In the genomic region with DNA sequence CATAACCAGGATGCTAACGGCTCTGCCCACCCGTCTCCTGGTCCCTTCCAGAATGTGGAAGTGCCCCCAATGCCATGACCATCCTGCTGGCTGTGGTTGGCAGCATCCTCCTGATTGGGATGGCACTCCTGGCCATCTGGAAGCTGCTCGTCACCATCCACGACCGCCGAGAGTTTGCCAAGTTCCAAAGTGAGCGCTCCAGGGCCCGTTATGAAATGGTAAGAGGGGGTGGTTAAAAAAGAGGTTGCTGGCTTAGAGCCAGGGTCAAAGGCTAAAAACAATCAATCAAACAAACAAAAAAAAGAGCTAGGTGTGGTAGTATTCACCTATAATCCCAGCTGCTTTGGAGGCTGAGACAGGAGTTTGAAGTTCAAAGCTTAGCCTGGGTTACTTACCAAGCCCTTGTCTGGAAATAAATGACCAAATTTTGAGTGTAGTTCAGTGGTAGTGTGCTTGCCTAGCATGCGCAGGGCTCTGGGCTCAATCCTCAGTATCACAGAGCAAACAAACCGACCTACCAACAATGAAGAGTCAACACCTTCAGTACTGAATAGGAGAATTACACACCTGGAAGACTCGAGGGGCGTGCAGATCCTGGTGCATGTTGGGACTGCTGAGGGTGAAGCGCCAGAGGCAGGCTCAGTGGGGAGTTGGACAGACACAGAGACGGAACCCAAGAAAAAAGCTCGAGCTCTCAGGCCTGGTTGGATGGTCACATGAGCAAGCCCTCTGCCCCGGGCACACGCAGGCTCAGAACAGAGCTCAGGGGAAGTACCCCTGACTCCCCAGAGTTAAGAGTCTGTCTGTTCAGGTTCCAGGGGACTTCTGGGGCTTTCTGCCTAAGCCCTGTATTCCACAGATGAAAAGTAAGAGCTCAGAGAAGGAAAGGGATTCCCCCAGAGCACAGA, we compare ENCODE assay signal across 13 mouse cellular contexts. TPM values are rescaled to one million over a fixed set of nuclear protein-coding genes. Genes with fewer than 3 reads are reported as not detected.
DNase-seq lines count a peak whose midpoint lies in the region; ATAC-seq lines count a peak whose summit lies in the region.
"Had no signal": no experiment of that assay in that cellular context is flagged by ENCODE, and none has a peak within 500 bp of the region (broad histone marks: within the 10 kb centered on the region; RNA-seq: fewer than 3 reads in every experiment).

No protein-coding gene starts in this region.

- H3K4me1 ChIP-seq in hindbrain, embryonic 10.5 days (replicated peaks) = peaks cover 31% of the 10 kb centered on the region
- peaks cover 19% of the 10 kb centered on the region for H3K4me1 ChIP-seq in hindbrain, embryonic 13.5 days (replicated peaks)
- peaks cover 71% of the 10 kb centered on the region for H3K4me1 ChIP-seq in embryonic facial prominence, embryonic 10.5 days
- H3K4me1 ChIP-seq in liver, embryonic 15.5 days (replicated peaks) = peaks cover 39% of the 10 kb centered on the region

- no peak overlapping the region for H3K9ac ChIP-seq in hindbrain, embryonic 13.5 days
- H3K9ac ChIP-seq in liver, embryonic 15.5 days = no peak overlapping the region
- H3K9ac ChIP-seq: hindbrain, embryonic 14.5 days; limb, embryonic 12.5 days had no signal

- intact Hi-C loops in left cerebral cortex, postnatal 25 days (cut with DNase I) = no loop called here

- H3K36me3 ChIP-seq in hindbrain, embryonic 10.5 days = peaks cover 9% of the 10 kb centered on the region; the same call in 1 of the 2 replicates
- peaks cover 5% of the 10 kb centered on the region; the same call in 1 of the 2 replicates for H3K36me3 ChIP-seq in hindbrain, embryonic 13.5 days
- H3K36me3 ChIP-seq in embryonic facial prominence, embryonic 10.5 days (replicated peaks) = peaks cover 62% of the 10 kb centered on the region
- H3K36me3 ChIP-seq in liver, embryonic 15.5 days (replicated peaks) = peaks cover 2% of the 10 kb centered on the region; the same call in 1 of the 2 replicates

- no peaks in the 10 kb centered on the region for H3K9me3 ChIP-seq in hindbrain, embryonic 10.5 days
- H3K9me3 ChIP-seq in hindbrain, embryonic 13.5 days = no peaks in the 10 kb centered on the region
- H3K9me3 ChIP-seq in embryonic facial prominence, embryonic 10.5 days = no peaks in the 10 kb centered on the region
- H3K9me3 ChIP-seq in liver, embryonic 15.5 days (replicated peaks) = no peaks in the 10 kb centered on the region
- H3K9me3 ChIP-seq: limb, embryonic 12.5 days had no signal

- 0 out of 2 replicates have a peak overlapping the region, but pooled peaks have one; percentile 53 for H3K27ac ChIP-seq in hindbrain, embryonic 10.5 days
- H3K27ac ChIP-seq in hindbrain, embryonic 13.5 days = no peak overlapping the region
- peak overlapping the region; percentile 52; the same call in 1 of the 2 replicates for H3K27ac ChIP-seq in embryonic facial prominence, embryonic 10.5 days (replicated peaks)
- H3K27ac ChIP-seq in liver, embryonic 15.5 days (replicated peaks) = peak overlapping the region; percentile 69
- H3K27ac ChIP-seq: hindbrain, embryonic 14.5 days; limb, embryonic 12.5 days had no signal

- H3K4me3 ChIP-seq in hindbrain, embryonic 10.5 days = no peak overlapping the region
- H3K4me3 ChIP-seq in hindbrain, embryonic 13.5 days = no peak overlapping the region
- H3K4me3 ChIP-seq in embryonic facial prominence, embryonic 10.5 days = no peak overlapping the region
- H3K4me3 ChIP-seq in liver, embryonic 15.5 days (replicated peaks) = no peak overlapping the region
- H3K4me3 ChIP-seq: limb, embryonic 12.5 days had no signal

- ATAC-seq in hindbrain, embryonic 13.5 days (ENCODE audit: low FRiP score) = no peak
- ATAC-seq in liver, embryonic 15.5 days (ENCODE audit: insufficient read depth) = peak; percentile 45
- ATAC-seq: intestine, postnatal 0 days; lung, postnatal 0 days had no signal

- H3K27me3 ChIP-seq in hindbrain, embryonic 10.5 days (ENCODE audit: insufficient read depth, poor library complexity, severe bottlenecking) = no peaks in the 10 kb centered on the region
- H3K27me3 ChIP-seq in hindbrain, embryonic 13.5 days = no peaks in the 10 kb centered on the region
- H3K27me3 ChIP-seq in embryonic facial prominence, embryonic 10.5 days (replicated peaks; ENCODE audit: low read depth, poor library complexity, severe bottlenecking) = no peaks in the 10 kb centered on the region
- H3K27me3 ChIP-seq in liver, embryonic 15.5 days = no peaks in the 10 kb centered on the region
- H3K27me3 ChIP-seq: limb, embryonic 12.5 days had no signal

- peak; percentile 54 for DNase-seq in cerebellum, adult 11-12 months
- DNase-seq in cerebellum, adult 9-10 months = no peak
- DNase-seq in hindbrain, embryonic 10.5 days (ENCODE audit: low spot score) = no peak
- no peak for DNase-seq in embryonic facial prominence, embryonic 10.5 days (ENCODE audit: low spot score)
- DNase-seq in left cerebral cortex, postnatal 25 days (ENCODE audit: low spot score in 2 of 2) = no peak
- DNase-seq in lung, postnatal 14 days = no peak
- DNase-seq: adrenal gland, postnatal 10 days had no signal

- H3K4me2 ChIP-seq in hindbrain, embryonic 13.5 days = no peak overlapping the region
- H3K4me2 ChIP-seq in liver, embryonic 15.5 days = no peak overlapping the region
- H3K4me2 ChIP-seq: hindbrain, embryonic 14.5 days; limb, embryonic 12.5 days had no signal

- 91% methylated on average over 17 of the region's 17 CpGs for WGBS in hindbrain, embryonic 10.5 days
- 86% methylated on average over 17 of the region's 17 CpGs for WGBS in hindbrain, embryonic 13.5 days
- 87% methylated on average over 17 of the region's 17 CpGs for WGBS in embryonic facial prominence, embryonic 10.5 days
- WGBS in liver, embryonic 15.5 days (ENCODE audit: insufficient replicate concordance) = 66% methylated on average over 17 of the region's 17 CpGs

RNA-seq across cellular contexts. Expression of gene Umps, which starts 18.9 kb away (rescaled TPM):
- polyA plus RNA-seq in hindbrain, embryonic 10.5 days (2016; fragmentation: Nextera tagmentation; extraction: Ambion mirVana) = 63.8 and 87.1 TPM in 2 replicates
- polyA plus RNA-seq in hindbrain, embryonic 13.5 days (2015; fragmentation: Nextera tagmentation; extraction: Ambion mirVana) = 22.0 and 24.1 TPM in 2 replicates
- 105 and 106 TPM in 2 replicates for polyA plus RNA-seq in embryonic facial prominence, embryonic 10.5 days (2016; fragmentation: Nextera tagmentation; extraction: Ambion mirVana)
- polyA plus RNA-seq in liver, embryonic 15.5 days (2015; fragmentation: Nextera tagmentation; extraction: Ambion mirVana) = 34.0 and 35.1 TPM in 2 replicates
- total RNA-seq in left cerebral cortex, postnatal 25 days (2021) = 10 to 100 TPM; 15.2 to 16.1 TPM
